Mouse (Mus musculus) forebrain, embryonic 14.5 days (tissue): ENCODE results near the gene Ralgapa2. TPM values are rescaled to one million over a fixed set of nuclear protein-coding genes. Genes with fewer than 3 reads are reported as not detected.

Source experiments
- ATAC-seq: fragments of 200-750 bp; cut with Nextera tagmentation; 2 replicates; pipeline ENCODE4 v1.8.0; 2017; ENCODE audit warnings: mild to moderate bottlenecking, moderate library complexity
- DNase-seq: peaks from one replicate; pipeline ENCODE4 v3.0.0-alpha.2; 2015; ENCODE audit warnings: low spot score
- H3K27ac ChIP-seq: fragments of 300-500 bp; sonication (generic); 2 replicates; pipeline ENCODE4 v1.5.1; 2014; ENCODE audit warnings: low read depth, mild to moderate bottlenecking, control low read depth, low read length, moderate library complexity
- H3K27me3 ChIP-seq: fragments of 300-500 bp; sonication (generic); replicated peaks from 2 replicates; pipeline ENCODE4 v1.6.1; 2014; ENCODE audit warnings: low read length, control low read depth, mixed read lengths; ENCODE audit not compliant: control insufficient read depth, insufficient read depth
- H3K36me3 ChIP-seq: fragments of 300-500 bp; sonication (generic); 2 replicates; pipeline ENCODE4 v1.6.1; 2014; ENCODE audit warnings: low read length, control low read depth; ENCODE audit not compliant: control insufficient read depth, insufficient read depth
- H3K4me1 ChIP-seq: fragments of 300-500 bp; sonication (generic); 2 replicates; pipeline ENCODE4 v1.6.1; 2014; ENCODE audit warnings: antibody characterized with exemption, low read length, control low read depth; ENCODE audit not compliant: control insufficient read depth, insufficient read depth
- H3K4me2 ChIP-seq: fragments of 300-500 bp; sonication (generic); 2 replicates; pipeline ENCODE4 v1.6.1; 2014; ENCODE audit warnings: mild to moderate bottlenecking, control low read depth, low read length
- H3K4me3 ChIP-seq: fragments of 300-500 bp; sonication (generic); 2 replicates; pipeline ENCODE4 v1.5.1; 2014; ENCODE audit warnings: low read depth, low read length, control low read depth
- H3K9ac ChIP-seq: fragments of 300-500 bp; sonication (generic); 2 replicates; pipeline ENCODE4 v1.6.1; 2014; ENCODE audit warnings: mild to moderate bottlenecking, low read length, control low read depth, moderate library complexity
- H3K9me3 ChIP-seq: fragments of 300-500 bp; sonication (generic); replicated peaks from 2 replicates; pipeline ENCODE4 v1.6.1; 2016; ENCODE audit warnings: low read length, control low read depth, mixed read lengths; ENCODE audit not compliant: control insufficient read depth
- WGBS: fragments of 180-500 bp; shearing (Covaris S2); extraction: QIAGEN DNeasy Blood & Tissue Kit; methylation state at CpG from one replicate; pipeline ENCODE4 v1.1.7; 2014; 5-methylcytosine and 5-hydroxymethylcytosine counted together
- polyA plus RNA-seq: library from polyadenylated mRNA; unstranded; fragments of >200 nt; fragmentation: Nextera tagmentation; extraction: Ambion mirVana; gene quantifications from 2 replicates; pipeline ENCODE4 v1.2.1, GENCODE M21; 2014

Gene Ralgapa2
- polyA plus RNA-seq, 1 experiment from 2014 or later = 6.3 TPM

GRCm38 (mm10) chr2:146290366-146290765 lies 221.8 kb downstream of the Ralgapa2 start:
- Histone ChIP-seq H3K4me1 (peaks cover 40% of the 10 kb centered on the region), H3K27me3 (no peaks in the 10 kb centered on the region), H3K4me2 (no peak overlapping the region), H3K27ac (peak overlapping the region; percentile 81), H3K9ac (no peak overlapping the region), H3K4me3 (no peak overlapping the region), H3K9me3 (no peaks in the 10 kb centered on the region), H3K36me3 (no peaks in the 10 kb centered on the region)
- no peak for DNase-seq
- 62% methylated on average over 6 of the region's 6 CpGs for WGBS
- peak; percentile 37; the same call in 1 of the 2 replicates for ATAC-seq

GRCm38 (mm10) chr2:146289394-146289793 lies 222.8 kb downstream of the Ralgapa2 start:
- Histone ChIP-seq H3K9me3 (no peaks in the 10 kb centered on the region), H3K27me3 (no peaks in the 10 kb centered on the region), H3K4me2 (no peak overlapping the region), H3K36me3 (no peaks in the 10 kb centered on the region), H3K4me3 (no peak overlapping the region), H3K4me1 (peaks cover 40% of the 10 kb centered on the region), H3K27ac (no peak overlapping the region), H3K9ac (no peak overlapping the region)
- WGBS = 69% methylated on average over 4 of the region's 4 CpGs
- no peak for DNase-seq
- no peak for ATAC-seq

- no peaks in the 10 kb centered on the region for H3K36me3 ChIP-seq
- DNase-seq (no peak), ATAC-seq (no peak)
- H3K4me3 ChIP-seq = no peak overlapping the region
- no peaks in the 10 kb centered on the region for H3K27me3 ChIP-seq
- H3K27ac ChIP-seq = no peak overlapping the region
- H3K9me3 ChIP-seq = no peaks in the 10 kb centered on the region
- H3K9ac ChIP-seq = no peak overlapping the region
- peaks cover 40% of the 10 kb centered on the region for H3K4me1 ChIP-seq
- WGBS = 93% methylated on average over 1 of the region's 1 CpGs
- no peak overlapping the region for H3K4me2 ChIP-seq
Measured at GRCm38 (mm10) chr2:146288326-146288725, 223.8 kb downstream of the Ralgapa2 start.

GRCm38 (mm10) chr2:146287531-146287930 lies 224.6 kb downstream of the Ralgapa2 start:
- Histone ChIP-seq H3K4me3 (no peak overlapping the region), H3K9me3 (no peaks in the 10 kb centered on the region), H3K4me1 (peaks cover 37% of the 10 kb centered on the region), H3K36me3 (no peaks in the 10 kb centered on the region), H3K4me2 (no peak overlapping the region), H3K27me3 (no peaks in the 10 kb centered on the region), H3K9ac (no peak overlapping the region), H3K27ac (no peak overlapping the region)
- DNase-seq (peak; percentile 79), ATAC-seq (peak; percentile 40)
- WGBS = 31% methylated on average over 6 of the region's 6 CpGs

- H3K27ac ChIP-seq = peak overlapping the region; percentile 90
- ATAC-seq (no peak), DNase-seq (no peak)
- no peak overlapping the region for H3K4me2 ChIP-seq
- H3K27me3 ChIP-seq = no peaks in the 10 kb centered on the region
- H3K4me1 ChIP-seq = peaks cover 33% of the 10 kb centered on the region
- H3K4me3 ChIP-seq = no peak overlapping the region
- H3K9ac ChIP-seq = no peak overlapping the region
- WGBS = 40% methylated on average over 6 of the region's 6 CpGs
- no peaks in the 10 kb centered on the region for H3K36me3 ChIP-seq
- H3K9me3 ChIP-seq = no peaks in the 10 kb centered on the region
Measured at GRCm38 (mm10) chr2:146281346-146281745, 230.8 kb downstream of the Ralgapa2 start.

- DNase-seq = peak; percentile 62
- H3K36me3 ChIP-seq = no peaks in the 10 kb centered on the region
Measured at GRCm38 (mm10) chr2:146280921-146281274, 231.2 kb downstream of the Ralgapa2 start.

GRCm38 (mm10) chr2:146280221-146280920 lies 231.8 kb downstream of the Ralgapa2 start:
- Histone ChIP-seq H3K27ac (peak overlapping the region; percentile 90), H3K27me3 (no peaks in the 10 kb centered on the region), H3K4me1 (peaks cover 30% of the 10 kb centered on the region), H3K9me3 (no peaks in the 10 kb centered on the region), H3K9ac (peak overlapping the region; percentile 6; the same call in 1 of the 2 replicates), H3K4me3 (no peak overlapping the region), H3K36me3 (no peaks in the 10 kb centered on the region), H3K4me2 (peak overlapping the region; percentile 20)
- ATAC-seq (peak; percentile 60), DNase-seq (peak; percentile 48)
- 6% methylated on average over 6 of the region's 6 CpGs for WGBS

More at GRCm38 (mm10) chr2:146280921-146281274, 231.2 kb downstream of the Ralgapa2 start:
- H3K9me3 ChIP-seq = no peaks in the 10 kb centered on the region
- no peak for ATAC-seq
- peaks cover 30% of the 10 kb centered on the region for H3K4me1 ChIP-seq
- H3K4me3 ChIP-seq = no peak overlapping the region
- no peaks in the 10 kb centered on the region for H3K27me3 ChIP-seq
- H3K4me2 ChIP-seq = no peak overlapping the region
- H3K9ac ChIP-seq = no peak overlapping the region
- WGBS = 33% methylated on average over 1 of the region's 1 CpGs
- peak overlapping the region; percentile 90 for H3K27ac ChIP-seq

- peak overlapping the region; percentile 90 for H3K27ac ChIP-seq
- H3K27me3 ChIP-seq = no peaks in the 10 kb centered on the region
- H3K9me3 ChIP-seq = no peaks in the 10 kb centered on the region
- WGBS = 2% methylated on average over 24 of the region's 24 CpGs
- H3K36me3 ChIP-seq = no peaks in the 10 kb centered on the region
- DNase-seq (peak; percentile 91), ATAC-seq (peak; percentile 91)
- no peak overlapping the region for H3K4me3 ChIP-seq
- H3K4me1 ChIP-seq = peaks cover 30% of the 10 kb centered on the region
- H3K9ac ChIP-seq = peak overlapping the region; percentile 6; the same call in 1 of the 2 replicates
- H3K4me2 ChIP-seq = peak overlapping the region; percentile 20
Measured at GRCm38 (mm10) chr2:146279430-146280220, 232.5 kb downstream of the Ralgapa2 start.

- Histone ChIP-seq H3K4me3 (no peak overlapping the region), H3K9ac (no peak overlapping the region), H3K4me1 (peaks cover 30% of the 10 kb centered on the region), H3K36me3 (no peaks in the 10 kb centered on the region), H3K27ac (peak overlapping the region; percentile 15; the same call in 1 of the 2 replicates), H3K27me3 (no peaks in the 10 kb centered on the region), H3K9me3 (no peaks in the 10 kb centered on the region), H3K4me2 (no peak overlapping the region)
- DNase-seq (no peak), ATAC-seq (no peak)
- 24% methylated on average over 5 of the region's 5 CpGs for WGBS
Measured at GRCm38 (mm10) chr2:146278381-146278780, 233.8 kb downstream of the Ralgapa2 start.
